Mouse (Mus musculus) ES-CJ7 (cell line): ENCODE measurements at regions not wholly inside any gene's neighbourhood (a gene's known extent, or its start where the extent isn't known, plus 50 kb on each side); places are given as distances from the start of the nearest gene placed in this dataset.
A peak's percentile ranks its signal among the peaks of the same experiment; 100 is the strongest.

Experiments
- DNase-seq: peaks from one replicate; pipeline ENCODE4 v3.0.0; 2011; ENCODE audit warnings: low read depth, low spot score

DNA sequence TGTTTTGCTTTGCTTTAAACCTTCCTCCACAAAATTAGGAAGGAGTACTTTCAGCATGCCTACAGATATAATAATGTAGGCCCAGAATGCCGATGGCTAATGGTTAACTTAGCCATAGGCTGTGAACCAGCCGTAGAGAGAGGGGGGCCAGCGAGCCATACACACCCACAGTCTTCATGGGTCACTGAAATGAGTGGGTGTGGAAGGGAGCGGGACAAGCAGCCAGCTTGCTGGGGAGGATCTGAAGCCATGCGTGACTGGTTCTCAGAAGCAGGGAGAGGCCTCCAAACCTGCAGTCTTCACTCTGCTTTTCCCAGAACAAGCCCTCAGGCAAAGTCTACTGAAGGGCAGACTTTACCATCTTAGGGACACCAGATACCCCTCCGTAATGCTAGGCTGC is 50.8 kb upstream of the Ptpn13 start:
- DNase-seq, result no peak

GRCm38 (mm10) chr5:103373089-103373488 is 51.9 kb upstream of the Ptpn13 start:
- DNase-seq, result no peak

DNA sequence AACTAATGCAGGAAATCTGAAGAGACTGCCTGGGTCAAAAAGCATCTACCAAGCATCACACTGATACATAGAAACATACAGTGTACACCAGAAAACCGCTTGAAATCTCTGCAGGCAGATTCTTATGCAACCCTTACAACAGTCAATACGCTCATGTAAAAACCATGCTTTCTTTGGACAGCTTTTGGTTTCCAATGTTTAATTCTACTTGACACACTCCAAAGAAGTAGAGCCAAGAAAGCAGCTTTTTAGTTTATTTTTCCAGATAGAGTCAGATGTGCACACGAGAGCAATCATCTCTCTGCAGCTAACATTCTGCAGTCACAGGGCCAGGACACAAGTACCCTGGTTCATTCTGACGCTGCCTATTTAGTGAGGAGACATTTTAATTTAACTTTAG is 54.5 kb upstream of the Ptpn13 start:
- no peak for DNase-seq

DNA sequence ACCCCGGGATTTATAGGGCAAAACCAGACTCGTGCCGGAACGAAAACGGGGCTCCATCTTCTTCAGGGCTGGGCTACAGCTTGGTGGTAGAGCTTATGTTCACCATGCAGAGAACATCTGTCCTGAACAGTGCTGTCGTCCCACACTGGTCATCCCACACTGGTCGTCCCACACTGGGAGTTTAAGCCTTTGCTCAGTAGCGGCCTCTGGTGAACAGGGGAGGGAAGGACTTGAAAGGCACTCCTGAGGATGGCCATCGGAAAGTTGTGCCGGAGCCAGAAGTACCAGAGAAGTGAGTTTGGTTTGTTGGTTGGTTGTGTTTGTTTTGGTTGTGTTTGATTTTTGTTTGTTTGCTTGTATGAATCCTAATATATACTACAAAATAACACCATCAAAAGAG is 56.0 kb upstream of the Ptpn13 start:
- DNase-seq, result peak; percentile 57

DNA sequence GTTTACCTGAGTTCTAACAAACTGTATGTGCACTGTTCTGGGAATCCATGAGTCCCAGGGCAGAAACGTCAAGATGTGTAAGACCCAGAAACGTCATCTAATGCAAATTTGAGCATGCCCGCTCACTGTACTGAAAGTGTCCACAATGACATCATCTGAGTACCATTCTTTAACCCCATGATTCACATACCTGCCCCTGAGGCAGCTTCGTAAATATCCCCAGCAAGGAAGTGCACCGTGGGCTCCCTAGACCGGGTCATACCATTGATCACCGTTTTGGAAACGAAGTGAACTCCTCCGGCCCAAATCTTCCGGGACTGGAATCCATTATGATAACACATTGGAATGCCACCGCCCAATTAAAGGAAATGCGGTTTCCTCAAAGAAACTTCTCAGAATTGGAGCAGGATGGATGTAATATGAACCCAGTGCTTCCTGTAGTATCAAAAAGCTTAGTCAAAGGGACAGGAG is 57.8 kb upstream of the Ptpn13 start:
- no peak for DNase-seq

DNA sequence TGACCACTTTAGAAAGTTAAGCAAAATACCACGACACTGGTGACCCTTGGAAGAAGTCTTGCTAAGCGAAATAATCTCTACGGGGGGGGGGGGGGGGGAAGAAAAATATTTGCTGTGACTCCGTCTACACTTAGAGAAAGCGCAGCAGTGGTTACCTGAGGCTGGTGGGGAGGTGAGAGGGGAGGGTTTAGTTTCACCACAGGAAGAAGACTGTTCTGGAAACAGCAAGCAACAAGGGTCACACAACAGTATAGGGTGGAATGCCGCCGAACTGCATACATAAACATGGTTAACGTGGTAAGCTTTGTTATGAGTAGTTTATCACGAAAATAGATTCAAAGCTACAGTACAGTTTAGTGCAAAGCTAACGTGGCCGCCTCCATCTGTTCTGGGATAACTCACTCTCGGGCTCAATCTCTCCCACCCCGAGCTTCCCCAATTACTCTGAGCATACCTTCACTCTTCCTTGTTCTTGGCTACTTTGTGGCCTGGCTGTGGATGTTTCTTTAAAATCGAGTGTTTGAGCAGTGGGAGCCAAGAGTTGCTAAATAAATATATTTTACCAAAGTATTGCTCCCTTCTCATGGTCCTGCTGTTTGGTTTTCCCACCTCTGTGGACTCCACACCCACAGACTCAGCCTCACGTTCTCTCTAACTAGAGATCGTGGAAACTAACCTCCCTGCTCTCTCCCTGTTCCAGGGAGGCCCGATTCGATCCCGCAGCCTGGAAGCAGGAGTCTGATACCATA is 59.1 kb upstream of the Ptpn13 start:
- no peak for DNase-seq

DNA sequence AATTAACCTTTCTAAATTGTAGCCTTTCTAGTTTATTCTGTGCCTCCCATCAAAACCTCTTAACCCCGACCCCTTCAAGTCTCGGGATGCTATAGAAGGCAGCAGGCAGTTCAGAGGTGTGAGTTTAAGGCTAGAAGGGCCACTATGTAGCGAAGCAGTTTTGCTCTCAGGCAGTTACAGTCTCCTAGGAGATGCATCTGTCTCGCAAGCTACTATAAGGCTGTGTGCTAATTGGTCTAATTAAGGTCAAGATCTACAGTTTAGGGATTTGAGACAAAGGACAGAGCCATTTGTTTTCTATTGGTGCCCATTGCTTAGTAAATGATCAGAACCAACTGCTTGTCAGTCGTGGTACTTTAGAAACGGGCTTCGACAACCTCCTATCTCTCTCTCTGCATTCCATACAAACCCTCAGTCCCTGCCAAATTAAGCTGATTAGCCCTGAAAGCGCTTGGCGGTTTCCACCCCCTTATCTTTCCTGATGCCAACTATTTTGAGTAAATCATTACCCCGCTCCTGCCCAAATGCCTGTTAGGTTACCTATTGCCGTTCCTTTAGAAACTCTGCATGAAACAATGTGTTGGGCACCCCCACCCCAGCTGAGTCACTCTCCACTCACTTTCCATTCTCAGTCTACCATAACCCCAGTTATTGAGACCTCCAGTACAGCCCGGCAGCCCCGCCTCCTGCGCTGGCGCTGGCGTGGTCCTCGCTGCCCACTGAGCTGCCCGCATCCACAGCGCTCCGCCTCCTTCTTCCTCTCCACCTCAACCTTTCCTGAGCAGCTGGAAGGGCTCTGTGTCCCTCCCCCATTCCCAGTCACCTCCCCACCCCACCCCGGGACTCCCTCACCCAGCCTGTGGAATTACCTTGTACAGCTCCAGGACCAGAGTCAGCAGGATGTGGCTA is 59.9 kb upstream of the Ptpn13 start:
- no peak for DNase-seq

GRCm38 (mm10) chr5:103360775-103361247 is 64.2 kb upstream of the Ptpn13 start:
- DNase-seq, result no peak

DNA sequence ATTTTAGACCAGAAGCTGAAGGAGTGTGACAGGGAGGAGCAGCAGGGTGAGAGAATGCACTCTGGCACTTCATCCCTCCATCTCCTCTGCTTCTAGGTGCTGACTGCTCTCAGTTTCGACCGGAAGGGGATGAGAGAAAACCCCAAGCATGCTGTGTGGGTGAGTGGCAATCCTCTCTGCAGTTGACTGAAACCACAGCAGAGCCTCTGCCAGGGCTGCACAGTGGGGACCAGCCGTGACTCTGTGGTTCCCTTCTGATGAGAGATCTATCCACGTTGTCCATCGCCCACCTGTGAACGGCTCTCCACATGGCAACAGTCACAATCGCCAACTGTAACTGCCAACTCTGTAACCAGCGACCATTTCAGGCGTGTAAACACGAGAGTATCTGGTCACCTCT is 64.6 kb upstream of the Ptpn13 start:
- no peak for DNase-seq

DNA sequence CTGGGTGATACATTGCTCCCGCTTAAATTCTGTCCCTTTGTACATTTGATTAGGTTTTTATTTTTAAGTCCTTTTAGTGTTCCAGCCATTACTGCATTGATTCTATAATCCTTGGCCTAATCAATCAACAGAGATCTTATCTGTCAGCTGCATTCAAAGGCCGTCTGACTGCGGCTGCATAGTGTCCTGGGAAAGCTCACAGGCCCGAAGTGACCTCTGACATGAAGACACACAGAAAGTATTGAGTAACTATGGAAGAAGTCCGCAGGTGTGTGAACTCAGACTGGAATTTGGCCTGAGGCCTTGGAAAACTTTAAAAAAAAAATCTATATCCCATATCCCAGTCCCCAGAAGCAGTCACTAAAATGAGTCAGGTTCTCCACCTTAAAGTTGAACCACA is 67.4 kb upstream of the Ptpn13 start:
- DNase-seq, result no peak

DNA sequence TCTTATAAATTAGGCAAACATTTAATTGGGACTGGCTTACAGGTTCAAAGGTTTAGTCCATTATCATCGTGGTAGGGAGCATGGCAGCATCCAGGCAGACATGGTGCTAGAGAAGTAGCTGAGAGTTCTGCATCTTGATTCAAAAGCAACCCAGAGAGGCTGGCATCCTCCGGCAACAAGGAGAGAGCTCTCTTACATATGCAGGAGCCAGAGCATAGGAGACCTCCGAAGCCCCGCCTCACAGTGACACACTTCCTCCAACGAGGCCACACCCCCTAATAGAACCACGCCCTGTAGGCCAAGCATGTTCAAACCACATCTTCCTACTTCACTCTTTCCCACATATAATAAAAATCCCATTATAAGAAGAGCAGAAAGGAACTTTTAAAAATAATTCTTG is 68.5 kb upstream of the Ptpn13 start:
- DNase-seq, result peak; percentile 84

DNA sequence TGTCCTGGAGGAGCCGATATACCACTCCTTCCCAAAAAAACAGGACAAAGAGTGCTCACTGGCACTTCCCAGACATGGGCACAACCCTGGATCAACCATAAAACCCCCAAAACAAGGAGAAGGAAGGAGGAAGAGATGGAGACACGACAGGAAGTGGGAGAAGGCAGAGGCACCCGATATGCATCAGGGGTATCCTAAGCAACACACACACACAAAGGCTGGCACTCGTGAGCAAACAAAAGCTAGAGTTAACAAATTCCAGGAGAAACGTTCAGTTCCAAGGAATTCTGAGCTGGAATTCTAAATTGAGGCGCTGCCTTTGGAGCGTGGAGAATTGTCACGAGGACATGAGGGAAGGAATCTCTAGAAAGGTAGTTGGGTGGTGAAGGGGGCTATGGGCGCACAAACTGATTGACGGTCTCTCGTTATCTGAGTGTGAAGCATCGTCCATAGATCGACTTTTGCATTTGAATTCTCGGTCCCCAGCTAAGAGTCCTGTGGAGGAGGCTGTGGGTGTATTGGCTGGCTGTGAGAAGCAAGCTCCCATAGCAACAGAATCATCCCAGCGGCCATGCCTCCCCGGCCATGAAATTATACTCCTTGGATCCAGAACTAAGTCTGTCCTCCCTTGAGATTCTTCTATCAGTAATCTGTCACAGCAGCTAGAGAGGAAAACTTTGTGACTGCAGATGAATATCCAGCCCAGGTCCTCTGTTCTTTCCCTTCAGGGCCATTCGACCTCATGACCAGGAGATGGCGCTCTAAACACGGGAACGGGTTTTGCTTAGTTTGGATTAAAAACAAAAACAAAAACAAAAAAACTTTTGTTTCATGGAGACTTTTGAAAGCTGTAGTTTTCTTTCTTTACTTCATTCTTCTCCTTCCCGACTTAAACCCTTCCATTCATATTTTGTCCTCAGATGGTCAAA is 69.4 kb upstream of the Ptpn13 start:
- DNase-seq, result peak; percentile 56

DNA sequence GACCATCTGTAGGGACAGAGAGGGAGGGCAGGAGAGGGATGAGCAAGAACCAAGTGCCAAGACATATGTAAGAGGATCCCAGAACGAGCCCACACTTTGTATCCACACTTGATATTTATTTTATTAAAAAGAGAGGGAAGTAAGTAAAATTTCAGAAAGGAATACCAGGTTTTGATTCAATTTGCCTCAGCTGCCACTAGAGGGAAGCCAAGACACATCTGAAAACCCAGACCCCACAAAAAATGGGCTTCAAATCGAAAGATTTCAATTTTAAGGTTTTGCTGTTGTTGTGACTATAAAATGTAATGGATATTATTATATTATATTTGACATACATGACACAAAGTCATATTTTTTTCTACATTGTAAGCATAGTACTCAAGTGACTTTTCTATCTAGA is 81.1 kb upstream of the Ptpn13 start:
- DNase-seq, result no peak

DNA sequence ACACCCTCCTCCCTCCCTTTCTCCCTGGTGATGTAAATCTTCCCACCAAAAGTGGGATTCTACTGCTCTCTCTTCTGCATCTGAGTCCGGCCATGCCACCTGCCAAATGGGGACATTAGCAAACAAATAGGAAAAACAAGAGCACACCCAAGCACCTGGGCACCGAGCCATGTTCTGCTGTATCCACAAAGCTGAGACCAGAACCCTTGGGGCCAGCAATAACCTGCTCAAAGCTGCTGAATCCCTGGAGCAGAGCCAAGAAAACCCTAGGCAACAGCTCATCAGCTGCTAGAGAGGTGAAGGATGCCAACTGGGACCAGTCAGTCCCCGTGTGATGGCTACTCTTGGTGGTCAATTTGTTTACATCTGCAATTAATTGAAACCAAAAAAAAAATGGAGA is 83.5 kb upstream of the Ptpn13 start:
- DNase-seq, result no peak

- DNase-seq, result no peak
Observed at GRCm38 (mm10) chr5:103340626-103341025, 84.4 kb upstream of the Ptpn13 start.

DNA sequence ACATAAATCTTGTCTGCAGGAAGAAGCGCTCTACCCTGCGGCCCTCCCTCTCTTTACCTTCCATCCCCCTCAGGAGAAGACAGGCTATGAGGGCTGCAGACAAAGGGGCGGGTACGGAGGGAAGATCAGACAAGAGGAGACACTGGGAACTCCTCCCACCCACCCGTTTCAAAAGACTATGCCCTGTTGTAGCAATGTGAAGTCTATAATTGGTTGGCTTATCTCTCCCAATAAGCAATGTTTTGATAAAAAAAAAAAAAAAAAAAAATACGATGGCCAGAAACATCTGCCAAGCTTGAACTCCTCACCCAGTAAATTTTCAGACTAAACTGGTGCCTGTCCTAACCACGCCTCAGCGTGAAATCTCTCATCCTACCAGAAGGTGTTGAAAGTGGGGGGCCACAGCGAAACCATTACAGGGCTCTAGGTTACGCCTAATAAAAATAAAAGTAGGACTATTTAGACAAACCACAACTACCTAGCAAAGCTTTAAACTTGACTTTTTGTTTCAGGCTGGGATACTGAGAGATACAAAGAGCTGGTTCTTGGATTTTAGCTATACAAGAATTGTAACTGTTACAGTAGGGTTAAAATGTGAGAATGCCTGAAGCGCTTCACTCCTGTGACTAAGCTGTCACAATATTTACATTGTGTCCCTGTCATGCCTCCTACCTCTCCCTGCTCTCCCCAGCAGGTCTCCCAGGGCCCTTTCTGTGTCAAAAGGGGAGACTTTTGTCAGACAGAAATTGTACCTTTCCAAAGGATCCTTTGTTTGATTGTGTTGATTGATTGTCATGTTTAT is 88.1 kb upstream of the Ptpn13 start:
- no peak for DNase-seq

DNA sequence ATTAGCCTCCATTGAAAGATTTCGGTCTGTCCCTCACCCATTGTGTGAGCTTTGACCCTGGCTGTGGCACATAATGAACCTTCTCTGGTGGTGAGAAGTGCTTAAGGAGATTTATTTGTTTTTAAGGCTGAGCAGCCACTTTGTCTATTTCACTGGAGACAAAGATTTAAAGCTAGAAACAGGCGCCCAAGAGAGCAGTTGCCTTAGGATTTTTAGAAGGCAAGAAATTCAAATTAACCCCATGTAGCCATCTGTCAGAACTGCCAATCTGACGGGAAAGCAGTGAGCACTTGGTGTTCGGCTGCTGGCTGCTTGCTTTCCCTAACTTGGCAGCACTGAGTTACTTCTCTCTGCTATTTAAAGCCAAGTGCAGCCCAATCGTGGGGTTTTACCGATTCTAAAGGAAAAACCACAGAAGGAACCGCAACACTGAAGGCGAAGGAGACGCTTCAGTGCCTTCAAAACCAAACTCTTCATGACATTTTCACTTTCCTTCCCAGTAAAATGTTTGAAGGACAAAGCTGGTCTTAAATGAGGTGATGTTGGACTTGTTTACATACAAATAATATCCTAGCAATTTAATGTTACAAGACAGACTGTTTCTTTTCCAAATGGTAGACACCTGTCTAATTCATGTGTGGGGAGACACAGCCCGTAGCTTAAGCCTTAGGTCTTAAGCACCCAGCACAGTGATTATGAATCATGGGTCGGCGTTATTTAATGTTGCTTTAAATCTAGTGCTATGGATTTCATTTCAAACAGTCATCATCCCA is 88.9 kb upstream of the Ptpn13 start:
- DNase-seq, result no peak

DNA sequence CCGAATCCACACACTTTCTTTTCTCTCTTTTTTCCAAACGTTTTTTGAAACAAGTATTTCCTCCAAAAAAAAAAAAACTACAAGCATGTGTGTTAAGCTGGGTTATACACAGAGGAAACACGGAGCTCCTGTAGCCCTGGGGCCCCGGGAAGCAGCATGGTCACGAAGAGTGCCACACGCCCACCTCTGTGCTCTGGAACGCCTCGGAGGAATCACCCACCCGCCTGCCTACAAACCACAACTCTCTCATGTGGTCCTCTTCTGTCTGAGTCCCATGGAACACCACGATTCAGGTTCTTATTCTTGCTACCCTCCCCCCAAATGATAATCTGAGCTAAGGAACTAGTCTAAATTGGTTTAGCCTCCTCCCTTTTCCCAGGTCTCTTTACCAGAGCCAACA is 98.6 kb upstream of the Ptpn13 start:
- DNase-seq, result no peak

DNA sequence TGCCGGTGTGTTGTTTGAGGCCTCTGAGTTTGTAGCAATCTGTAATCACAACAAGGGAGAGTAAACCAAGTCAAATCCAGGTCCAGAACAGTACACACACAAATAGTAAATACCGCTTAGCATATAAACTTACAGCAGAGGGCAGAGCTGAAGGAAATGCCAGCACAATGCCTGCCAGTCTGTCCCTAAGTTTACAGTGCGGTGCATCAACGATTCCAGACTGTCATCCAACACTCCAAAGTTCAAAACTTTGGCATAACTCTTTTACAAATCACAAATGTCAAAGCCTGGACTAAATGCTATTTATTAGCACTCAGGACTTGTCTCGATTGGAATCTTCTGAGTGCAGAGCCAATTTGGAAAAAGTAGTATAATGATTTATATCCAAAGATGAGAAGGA is 104.7 kb upstream of the Ptpn13 start:
- no peak for DNase-seq
